Mouse (Mus musculus): Measurements from ENCODE around the gene Zmynd19.
"Not testable (repeated sequence)": the region's sequence is repeated elsewhere in the genome, so short reads cannot be mapped to it uniquely, and the experiment has no call there.

Gene Zmynd19

DNA sequence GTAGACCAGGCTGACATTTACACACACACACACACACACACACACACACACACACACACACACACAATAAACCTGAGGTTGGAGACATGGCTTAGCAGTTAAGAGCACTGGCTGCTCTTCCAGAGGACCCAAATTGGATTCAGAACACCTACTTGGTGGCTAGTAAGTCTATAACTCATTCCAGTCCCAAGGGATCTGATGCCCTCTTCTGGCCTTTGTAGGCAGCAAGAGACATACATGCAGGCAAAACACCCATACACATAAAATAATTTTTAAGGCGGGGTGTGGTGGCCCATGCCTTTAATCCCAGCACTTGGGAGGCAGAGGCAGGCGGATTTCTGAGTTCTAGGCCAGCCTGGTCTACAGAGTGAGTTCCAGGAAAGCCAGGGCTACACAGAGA lies 5.3 kb upstream of the Zmynd19 start:
- not testable (repeated sequence) for DNase-seq

DNA sequence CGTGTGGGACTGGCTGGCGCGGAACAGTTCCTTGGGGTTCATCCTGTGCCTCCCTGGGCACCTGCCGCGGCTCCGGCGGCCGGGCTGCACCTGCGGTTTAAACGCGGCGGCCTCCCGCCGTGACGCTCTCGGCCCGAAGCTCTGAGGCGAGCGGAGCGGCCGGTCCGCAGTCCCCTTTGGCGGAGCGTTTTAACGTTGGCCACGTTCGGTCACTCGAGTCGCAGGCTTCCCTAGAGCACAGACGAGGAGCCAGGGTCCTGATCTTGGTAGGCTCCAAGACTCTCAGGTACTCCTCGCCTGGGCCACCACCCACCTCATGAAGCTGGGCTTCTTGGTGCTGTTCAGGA lies 570 bp downstream of the Zmynd19 start:
- no peak for DNase-seq

DNA sequence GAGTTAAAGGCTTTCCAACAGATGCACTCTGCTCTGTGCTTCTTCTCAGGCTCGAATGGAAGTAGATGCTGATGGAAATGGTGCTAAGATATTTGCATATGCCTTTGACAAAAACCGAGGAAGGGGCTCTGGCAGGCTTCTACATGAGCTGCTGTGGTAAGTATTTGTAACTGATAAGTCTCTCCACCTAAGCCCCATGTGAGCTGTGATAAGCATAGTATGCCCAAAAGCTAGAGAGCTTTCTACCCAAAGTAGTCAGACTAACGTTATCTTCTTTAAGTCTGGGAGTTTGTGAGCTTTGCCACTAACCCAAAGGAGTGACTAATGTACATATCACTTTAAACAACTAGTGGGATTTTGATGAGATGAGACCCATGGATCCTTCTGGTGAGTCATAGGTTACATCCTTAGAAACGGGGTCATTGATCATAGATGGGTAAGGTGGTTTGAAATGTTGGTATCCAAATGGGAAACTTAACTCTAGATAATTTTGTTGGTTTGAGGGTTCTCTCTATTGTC lies 3.0 kb downstream of the Zmynd19 start:
- no peak for DNase-seq

DNA sequence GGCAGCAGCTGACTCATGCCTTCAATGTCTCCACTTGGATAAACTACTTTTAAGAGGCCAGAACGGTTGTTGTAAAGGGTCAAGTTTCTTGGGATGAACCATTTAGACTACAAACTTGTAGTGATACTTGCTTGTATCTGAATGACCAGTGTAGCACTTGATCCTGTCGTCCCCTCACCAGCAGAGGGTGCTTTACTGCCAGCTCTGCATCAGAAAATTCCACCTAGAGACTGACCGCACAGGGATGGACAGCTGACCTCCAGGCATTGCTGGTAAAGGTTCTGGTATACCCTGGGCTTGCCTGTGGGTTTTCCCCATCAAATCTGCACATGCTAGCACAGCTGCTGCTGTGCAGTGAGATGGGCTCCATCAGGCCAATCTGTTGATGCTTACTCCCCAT lies 11.3 kb downstream of the Zmynd19 start:
- DNase-seq = no peak

DNA sequence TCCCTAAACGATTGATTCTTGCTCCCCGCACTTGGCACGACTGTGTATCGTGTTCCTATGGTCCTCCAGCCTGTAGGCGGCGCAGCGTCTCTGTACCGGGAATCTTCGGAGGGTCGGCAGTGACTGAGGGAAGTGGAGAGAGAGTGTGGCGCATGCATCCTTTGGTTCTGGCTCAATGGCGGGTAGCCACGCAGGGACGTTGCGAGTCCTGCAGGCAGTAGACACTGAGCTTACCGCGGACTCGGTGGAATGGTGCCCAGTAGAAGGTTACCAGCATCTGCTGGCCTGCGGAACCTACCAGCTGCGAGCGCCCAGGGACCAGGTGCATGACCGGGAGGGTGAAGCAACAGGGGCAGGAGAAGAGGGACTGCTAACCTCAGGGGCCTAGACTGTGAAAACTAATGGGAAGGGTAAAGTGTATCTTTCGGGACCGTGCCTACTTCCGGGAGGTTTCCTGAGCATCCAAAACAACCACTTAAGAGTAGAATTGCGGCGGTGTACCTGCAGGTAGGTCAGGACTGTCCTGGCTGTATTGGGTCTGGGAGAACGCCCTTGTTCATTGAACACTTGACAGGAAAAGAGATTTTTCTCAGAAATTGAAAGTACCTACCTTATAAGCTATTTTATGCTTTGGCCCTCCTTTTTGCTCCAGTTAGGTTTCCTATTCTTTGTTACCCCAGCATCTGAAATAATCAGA lies 12.9 kb downstream of the Zmynd19 start, which contains the start of gene Dph7:
Dph7 (plus strand) TSS at position 97 of the 697 bp plus-strand sequence.
- peak; percentile 87 for DNase-seq

DNA sequence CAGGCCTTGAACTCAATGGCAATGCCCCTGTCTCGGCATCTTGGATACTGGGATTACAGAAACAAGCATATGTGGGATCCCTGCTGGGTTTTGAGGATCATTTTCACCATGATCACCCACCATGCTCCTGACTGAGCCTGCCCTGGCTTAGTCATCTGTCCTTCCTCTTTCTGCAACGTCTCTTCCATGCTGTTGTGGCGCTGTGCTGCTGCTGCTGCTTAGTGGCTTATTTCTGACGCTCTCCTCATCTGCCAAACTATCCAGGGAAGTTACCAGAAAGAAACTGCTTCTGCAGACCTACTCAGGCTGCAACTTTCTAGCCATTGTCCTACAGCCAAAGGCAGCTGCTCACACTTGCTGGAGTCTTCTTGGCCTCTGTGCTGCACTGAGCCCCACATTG lies 20.8 kb downstream of the Zmynd19 start:
- DNase-seq = no peak

DNA sequence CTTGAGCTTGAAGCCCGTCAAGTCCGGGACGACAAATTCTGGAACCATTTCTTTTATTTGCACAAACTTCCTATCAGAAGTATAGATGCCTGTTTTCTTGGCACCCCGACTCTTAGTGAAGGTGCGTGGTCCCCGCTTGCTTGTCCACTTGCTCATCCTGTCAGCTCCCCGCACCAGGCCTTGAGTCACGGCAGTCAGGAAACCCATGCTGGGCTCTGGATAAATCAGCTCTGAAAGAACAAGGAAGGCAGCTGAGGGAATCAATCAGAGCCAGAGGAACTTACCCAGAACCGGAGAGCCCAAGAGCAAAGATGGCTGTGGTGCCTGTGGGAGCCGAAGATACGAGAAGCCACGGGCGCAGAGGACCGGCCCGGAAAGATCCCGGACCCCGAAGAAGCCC lies 24.9 kb downstream of the Zmynd19 start:
- peak; percentile 54 for DNase-seq

DNA sequence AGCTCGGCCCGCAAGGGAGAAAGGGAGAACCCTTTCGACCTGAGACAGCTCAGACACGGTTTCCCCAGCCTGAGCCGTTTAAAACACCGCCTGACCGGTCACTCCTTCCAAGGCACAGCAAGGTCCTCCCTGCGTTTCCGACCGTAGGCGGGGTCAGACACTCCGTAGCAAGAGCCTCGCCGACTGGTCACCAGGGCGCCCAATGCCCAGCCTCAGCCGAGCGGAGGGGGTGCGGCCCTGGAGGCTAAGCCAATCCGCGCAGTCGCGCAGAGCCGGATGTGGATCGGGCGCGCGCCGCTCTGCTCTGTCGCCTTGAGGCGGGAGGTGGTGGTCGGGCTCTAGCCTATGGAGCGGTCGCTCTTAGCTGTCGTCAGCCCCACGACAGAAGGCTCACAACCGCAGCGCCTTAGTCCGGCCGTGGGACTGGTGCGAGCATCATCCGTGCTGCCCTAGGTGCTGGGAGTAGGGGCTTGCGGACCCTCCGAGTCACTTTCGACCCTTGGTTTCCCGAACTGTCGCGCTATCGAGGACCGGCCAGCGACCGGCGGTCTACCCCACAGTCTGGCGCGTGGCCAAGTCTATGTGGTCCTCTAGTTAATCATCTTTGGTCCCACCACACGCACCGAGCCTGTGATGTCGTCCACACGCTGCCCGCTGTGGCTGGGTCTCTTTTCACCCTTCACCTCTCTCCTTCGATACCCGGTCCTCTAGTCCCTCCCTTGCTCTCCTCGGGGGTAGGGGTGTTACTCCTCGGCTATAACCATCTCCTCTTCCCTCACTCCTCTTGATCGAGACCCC lies 25.5 kb downstream of the Zmynd19 start, which contains the start of gene Mrpl41:
Mrpl41 (minus strand) TSS at position 193 of the 798 bp plus-strand sequence.
- peak; percentile 95 for DNase-seq

DNA sequence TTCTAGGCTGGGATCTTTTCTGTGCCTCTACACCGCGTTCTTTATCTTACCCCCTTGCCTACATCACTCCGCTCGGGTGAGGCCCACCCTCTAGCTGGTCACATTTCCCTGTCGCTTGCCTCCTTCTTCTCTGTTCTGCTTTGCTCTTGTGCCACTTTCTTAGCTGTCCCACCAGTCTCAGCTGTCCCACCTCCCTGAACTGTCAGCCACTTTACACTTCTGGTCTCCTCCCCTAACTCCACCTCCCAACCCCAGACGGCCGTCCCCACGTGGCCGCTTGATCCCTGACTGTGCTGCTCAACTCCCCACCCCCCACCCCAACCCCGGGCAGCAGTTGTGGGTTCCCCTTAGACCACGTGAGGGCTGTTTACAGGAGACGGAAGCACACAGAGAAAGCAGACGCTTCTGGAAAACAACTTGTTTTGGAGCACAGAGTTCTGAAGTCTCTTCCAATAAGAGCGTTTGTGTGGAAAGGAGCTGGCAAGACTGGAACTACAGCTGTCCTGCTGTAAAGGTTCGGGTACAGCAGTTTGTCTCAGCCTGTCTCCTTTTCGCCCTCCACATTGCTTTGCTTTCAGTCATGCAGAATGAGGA lies 26.2 kb downstream of the Zmynd19 start, which contains the start of gene Pnpla7:
Pnpla7 (plus strand) TSS at position 330 of the 594 bp plus-strand sequence.
- DNase-seq = peak; percentile 60

DNA sequence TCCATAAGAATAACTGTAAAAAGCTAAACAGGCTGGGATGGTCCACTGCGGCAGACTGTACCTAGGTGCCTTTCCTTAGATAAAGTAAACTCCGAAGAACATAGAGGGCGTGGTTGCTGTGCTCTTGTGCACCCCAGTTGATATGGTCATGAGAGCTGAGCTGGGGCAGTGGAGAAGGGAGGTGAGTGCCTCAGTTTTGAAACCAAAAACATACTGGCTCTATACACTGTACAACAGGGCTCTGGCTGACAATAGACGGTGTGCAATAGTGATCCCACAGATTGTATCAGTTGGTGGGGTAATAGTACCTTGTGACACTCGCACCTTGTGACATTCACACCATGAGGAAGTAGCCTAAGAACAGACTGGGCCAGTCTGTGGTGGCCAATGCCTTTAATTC lies 27.4 kb downstream of the Zmynd19 start:
- DNase-seq = no peak

DNA sequence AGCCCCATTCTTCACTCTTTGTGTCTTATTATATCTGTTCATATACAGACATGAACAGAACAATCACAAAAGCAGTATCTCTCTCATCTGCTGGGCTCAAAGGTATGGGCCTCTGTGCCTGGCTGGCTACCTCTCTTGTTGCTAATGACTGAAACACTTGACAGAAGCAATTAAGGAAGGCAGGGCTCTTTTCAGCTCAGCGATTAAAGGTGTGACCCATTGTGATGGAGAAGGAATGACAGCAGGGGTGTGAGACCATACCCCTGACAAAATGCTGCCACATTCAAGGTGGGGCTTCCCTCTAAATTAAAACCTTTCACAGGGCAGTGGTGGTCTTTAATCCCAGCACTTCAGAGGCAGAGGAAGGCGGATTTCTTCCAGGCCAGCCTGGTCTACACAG lies 38.2 kb downstream of the Zmynd19 start:
- DNase-seq = no peak

DNA sequence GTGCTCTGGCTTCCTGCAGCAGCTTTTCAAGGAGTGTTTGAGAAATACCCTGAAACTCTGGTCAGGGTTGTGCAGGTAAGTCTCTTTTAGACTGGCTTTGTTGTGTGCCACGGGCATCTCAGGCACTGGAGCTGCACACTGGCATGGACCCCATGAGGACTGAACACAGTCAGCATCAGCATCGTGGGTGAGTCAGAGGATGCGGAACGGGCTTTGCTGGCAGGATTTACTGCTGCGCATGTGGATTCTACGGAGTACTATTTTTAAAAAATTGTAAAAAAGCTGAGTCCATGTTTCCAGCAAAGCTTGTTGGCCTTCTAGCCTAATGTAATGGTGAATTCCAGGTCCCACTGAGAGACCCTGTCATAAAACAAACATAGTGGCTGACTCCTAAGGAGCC lies 45.7 kb downstream of the Zmynd19 start:
- DNase-seq = no peak

DNA sequence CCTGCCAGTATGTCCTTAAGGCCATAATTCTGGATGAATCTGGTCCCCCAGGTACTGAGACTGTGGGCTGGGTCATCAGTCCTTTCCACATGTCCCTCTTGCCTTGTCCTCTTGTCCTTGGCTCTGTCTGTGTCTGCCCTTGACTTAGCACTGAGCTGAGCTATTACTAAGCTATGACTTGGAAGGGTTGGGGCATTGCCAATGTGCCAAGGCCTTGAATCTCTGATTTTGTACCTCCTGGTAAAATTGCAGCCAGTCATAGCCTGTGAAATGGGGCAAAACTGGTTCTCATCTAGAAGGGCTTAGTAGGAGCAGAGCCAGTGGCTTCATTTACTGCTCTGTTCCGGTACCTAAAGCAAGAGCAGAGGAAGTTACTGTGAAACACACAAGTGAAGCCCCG lies 46.9 kb downstream of the Zmynd19 start:
- DNase-seq = no peak

DNA sequence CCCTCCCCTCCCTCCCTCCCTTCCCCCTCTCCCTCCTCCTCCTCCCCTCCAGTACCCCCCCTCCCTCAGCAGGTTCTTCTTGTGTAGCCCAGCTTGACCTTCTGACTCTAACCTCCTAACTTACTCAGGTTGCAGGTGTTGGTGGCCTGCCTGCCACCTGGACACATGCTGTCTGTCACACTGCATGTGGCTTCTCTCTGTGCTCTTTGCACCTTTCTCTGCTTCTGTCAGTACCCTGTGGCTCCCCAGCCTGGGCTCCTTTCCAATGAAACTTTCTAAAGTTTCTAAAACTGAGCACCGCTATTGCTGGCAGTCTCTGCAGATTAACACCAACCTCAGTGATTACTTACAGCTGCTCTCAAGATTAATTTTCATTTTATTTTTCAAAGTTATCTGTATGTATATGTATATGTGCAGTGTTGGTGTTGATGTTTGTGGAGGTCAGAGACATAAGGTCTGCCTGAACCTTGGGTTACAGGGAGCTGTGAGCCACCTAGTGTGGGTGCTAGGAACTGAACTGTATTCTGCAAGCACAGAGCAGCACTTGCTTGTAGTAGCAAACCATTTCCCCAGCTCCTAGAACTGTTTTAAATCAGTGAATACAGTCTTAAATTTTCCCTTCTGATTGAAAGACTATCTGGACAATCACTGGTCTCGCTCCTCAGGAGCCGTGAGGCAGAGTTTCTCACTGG lies 51.1 kb downstream of the Zmynd19 start:
- no peak for DNase-seq

DNA sequence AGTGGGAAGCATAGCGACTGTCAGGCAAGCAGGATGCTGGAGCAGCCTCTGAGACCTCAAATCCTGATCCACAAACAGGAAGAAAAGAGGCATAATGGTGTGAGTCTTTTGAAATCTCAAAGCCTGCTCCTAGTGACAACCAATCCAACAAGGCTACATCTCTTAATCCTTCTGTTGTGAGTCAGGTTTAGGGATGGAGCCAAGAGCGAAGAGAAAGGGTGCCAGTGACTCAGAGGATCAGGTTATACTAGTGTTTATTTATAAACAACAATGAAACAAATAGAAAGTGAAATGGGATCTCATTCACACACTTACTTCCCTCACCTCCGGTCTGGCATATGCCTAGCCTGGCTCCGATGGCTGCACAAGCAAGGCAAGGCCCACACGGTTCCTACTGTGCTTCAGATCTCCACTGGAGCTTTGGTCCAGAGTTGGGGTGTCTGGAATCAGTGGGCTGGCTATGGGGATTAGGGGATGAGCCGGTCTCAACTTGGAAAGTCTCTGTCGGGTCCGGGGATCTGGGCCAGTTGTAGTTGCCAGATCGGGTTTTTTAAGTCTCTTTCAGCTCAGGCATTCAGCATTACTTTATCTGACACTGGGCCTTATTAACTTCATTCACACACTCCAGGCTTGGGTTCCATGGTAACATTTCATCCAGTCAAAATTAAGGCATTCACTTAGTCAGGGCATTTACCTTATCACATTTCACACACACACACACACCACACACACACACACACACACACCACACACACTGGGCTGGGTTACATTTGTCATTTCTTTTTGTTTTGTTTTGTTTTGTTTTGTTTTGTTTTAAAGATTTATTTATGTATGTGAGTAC lies 54.6 kb downstream of the Zmynd19 start:
- no peak for DNase-seq

DNA sequence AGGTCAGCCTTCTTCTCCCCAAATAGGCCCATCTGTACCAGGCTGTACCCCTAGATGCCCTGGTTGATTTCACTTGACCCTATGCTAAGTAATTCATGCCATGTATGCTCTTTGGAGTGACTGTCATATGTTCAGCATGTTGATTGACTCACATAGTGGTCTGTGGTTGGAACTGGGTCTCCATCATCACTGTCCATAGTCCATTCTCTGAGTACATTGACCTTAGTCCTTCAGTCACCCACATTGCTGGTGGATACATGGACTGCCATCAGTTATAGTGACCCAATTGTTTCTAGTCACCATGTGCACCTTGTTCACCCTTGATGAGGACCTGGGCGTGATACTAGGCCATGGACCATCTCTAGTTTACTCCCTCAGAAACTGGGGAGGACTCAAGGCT lies 57.2 kb downstream of the Zmynd19 start:
- DNase-seq = no peak

DNA sequence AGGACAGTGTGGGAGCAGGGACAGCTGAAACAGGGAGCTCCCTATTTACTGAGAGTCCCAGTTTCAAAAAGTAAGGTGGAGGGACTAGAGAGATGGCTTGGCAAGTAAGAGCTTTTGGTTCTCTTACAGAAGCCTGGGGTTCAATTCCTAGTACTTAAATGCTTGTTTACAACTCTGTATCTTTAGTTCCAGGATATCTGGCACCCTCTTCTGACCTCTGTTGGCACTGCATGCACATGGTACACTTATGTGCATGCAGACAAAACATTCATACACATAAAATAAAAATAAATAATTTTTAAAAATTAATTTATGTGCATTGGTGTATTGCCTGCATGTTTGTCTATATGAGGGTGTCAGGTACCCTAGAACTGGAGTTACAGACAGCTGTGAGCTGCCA lies 58.7 kb downstream of the Zmynd19 start:
- DNase-seq = no peak
